Mouse (Mus musculus): Measurements from ENCODE around the gene Tubb4a. TPM values are rescaled to one million over a fixed set of nuclear protein-coding genes. Genes with fewer than 3 reads are reported as not detected.

Gene Tubb4a
- total and polyA plus RNA-seq, 3 experiments = 0.89 to 2.1 TPM; not detected in 1

DNA sequence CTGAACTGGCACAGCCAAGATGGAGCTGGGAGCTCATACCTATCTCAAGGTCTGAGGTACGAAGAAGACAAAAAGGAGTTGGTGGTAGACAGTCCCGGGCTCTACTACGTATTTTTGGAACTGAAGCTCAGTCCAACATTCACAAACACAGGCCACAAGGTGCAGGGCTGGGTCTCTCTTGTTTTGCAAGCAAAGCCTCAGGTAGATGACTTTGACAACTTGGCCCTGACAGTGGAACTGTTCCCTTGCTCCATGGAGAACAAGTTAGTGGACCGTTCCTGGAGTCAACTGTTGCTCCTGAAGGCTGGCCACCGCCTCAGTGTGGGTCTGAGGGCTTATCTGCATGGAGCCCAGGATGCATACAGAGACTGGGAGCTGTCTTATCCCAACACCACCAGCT lies 19.5 kb upstream of the Tubb4a start:
- TF ChIP-seq CHD1 (IDR thresholded peaks at IDR 0.05; ENCODE audit: low read depth, low read length) = peak; percentile 7; the same call in 1 of the 2 replicates
- no peak for TF ChIP-seq ZKSCAN1 (IDR thresholded peaks at IDR 0.05; ENCODE audit: borderline replicate concordance, low read depth, low read length)
- no peak for TF ChIP-seq CTCF (conservative IDR thresholded peaks at IDR 0.05 in 1 of 2, IDR thresholded peaks at IDR 0.05 in 1 of 2; ENCODE audit: low read depth in 2 of 2, low read length in 2 of 2)
- no peak for TF ChIP-seq RAD21 (IDR thresholded peaks at IDR 0.05; ENCODE audit: low read depth, low read length)
- TF ChIP-seq PAX5 (IDR thresholded peaks at IDR 0.05; ENCODE audit: low read length) = no peak
- TF ChIP-seq POLR2A (IDR thresholded peaks at IDR 0.05; ENCODE audit: low read depth, low read length) = peak; percentile 64; the same call in 1 of the 2 replicates
- no peak for TF ChIP-seq HCFC1 (IDR thresholded peaks at IDR 0.05; ENCODE audit: low read depth, low read length)
- DNase-seq (ENCODE audit: extremely low read depth) = no peak
- peak overlapping the region; percentile 61 to 89 (median 83) for H3K4me3 ChIP-seq (replicated peaks in 1 of 3; ENCODE audit: low read depth in 2 of 3, low read length in 2 of 3, poor library complexity in 1 of 3)
- dilution Hi-C loops (cut with MboI; ENCODE audit: extremely low pct_ligation_motif_present, extremely low pct_unique_long_range_greater_than_20kb, low sequenced_read_pairs) = no loop called here
- no peaks in the 10 kb centered on the region for H3K27me3 ChIP-seq (replicated peaks)
- H3K79me2 ChIP-seq (replicated peaks; ENCODE audit: control insufficient read depth, extremely low read depth, insufficient read depth, poor library complexity, severe bottlenecking) = peaks cover 40% of the 10 kb centered on the region
- peak overlapping the region; percentile 19; the same call in 1 of the 2 replicates for H3K4me2 ChIP-seq (ENCODE audit: insufficient read depth, low read depth, poor library complexity, severe bottlenecking)
- H3K9ac ChIP-seq (ENCODE audit: insufficient read depth, low read depth) = peak overlapping the region; percentile 99
- H3K27ac ChIP-seq (ENCODE audit: insufficient read depth, low read depth) = peak overlapping the region; percentile 94
- H3K9me3 ChIP-seq (replicated peaks; ENCODE audit: low read length) = no peaks in the 10 kb centered on the region
- H3K36me3 ChIP-seq (replicated peaks in 1 of 2; ENCODE audit: control insufficient read depth in 1 of 2, insufficient read depth in 1 of 2, low read length in 1 of 2) = peaks cover 22 to 28% of the 10 kb centered on the region in 2 experiments
- peaks cover 13 to 51% of the 10 kb centered on the region in 2 experiments for H3K4me1 ChIP-seq (ENCODE audit: control insufficient read depth in 1 of 2, insufficient read depth in 2 of 2)
- in situ Hi-C loops (cut with MboI; ENCODE audit: low pct_ligation_motif_present, low pct_unique_long_range_greater_than_20kb, low sequenced_read_pairs) = no loop called here

DNA sequence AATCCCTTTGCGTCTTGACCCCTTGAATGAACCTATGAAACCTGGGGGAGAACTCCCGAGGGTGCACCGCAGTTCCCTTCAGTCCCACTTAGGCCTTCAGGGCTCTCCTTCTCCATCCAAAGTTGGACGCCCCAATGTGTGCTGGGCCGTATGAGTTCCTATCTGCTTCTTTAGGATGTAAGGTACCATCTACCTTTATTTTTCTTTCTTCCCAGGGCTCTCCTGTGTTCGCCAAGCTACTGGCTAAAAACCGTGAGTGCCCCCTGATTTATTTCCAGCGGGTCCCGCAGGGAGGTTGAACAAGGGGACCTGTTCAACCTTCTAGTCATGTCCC lies 18.4 kb upstream of the Tubb4a start:
- Histone ChIP-seq H3K36me3 (replicated peaks in 1 of 2; ENCODE audit: control insufficient read depth in 1 of 2, insufficient read depth in 1 of 2, low read length in 1 of 2) (peaks cover 28 to 37% of the 10 kb centered on the region in 2 experiments), H3K4me3 (replicated peaks in 1 of 3; ENCODE audit: low read depth in 2 of 3, low read length in 2 of 3, poor library complexity in 1 of 3) (peak overlapping the region; percentile 61 to 89 (median 83)), H3K27me3 (replicated peaks) (no peaks in the 10 kb centered on the region), H3K9ac (ENCODE audit: insufficient read depth, low read depth) (peak overlapping the region; percentile 99), H3K79me2 (replicated peaks; ENCODE audit: control insufficient read depth, extremely low read depth, insufficient read depth, poor library complexity, severe bottlenecking) (peaks cover 40% of the 10 kb centered on the region), H3K27ac (ENCODE audit: insufficient read depth, low read depth) (peak overlapping the region; percentile 94), H3K4me1 (ENCODE audit: control insufficient read depth in 1 of 2, insufficient read depth in 2 of 2) (peaks cover 12 to 50% of the 10 kb centered on the region in 2 experiments), H3K9me3 (replicated peaks; ENCODE audit: low read length) (no peaks in the 10 kb centered on the region), H3K4me2 (ENCODE audit: insufficient read depth, low read depth, poor library complexity, severe bottlenecking) (no peak overlapping the region)
- no peak for DNase-seq (ENCODE audit: extremely low read depth)
- in situ Hi-C loops (cut with MboI; ENCODE audit: low pct_ligation_motif_present, low pct_unique_long_range_greater_than_20kb, low sequenced_read_pairs) = no loop called here
- dilution Hi-C loops (cut with MboI; ENCODE audit: extremely low pct_ligation_motif_present, extremely low pct_unique_long_range_greater_than_20kb, low sequenced_read_pairs) = no loop called here
- TF ChIP-seq EP300 (IDR thresholded peaks at IDR 0.05; ENCODE audit: low read length) (no peak), NELFE (IDR thresholded peaks at IDR 0.05; ENCODE audit: low read depth, low read length) (no peak; the same call in 1 of the 2 replicates), POLR2AphosphoS2 (IDR thresholded peaks at IDR 0.05; ENCODE audit: low read depth, low read length) (0 out of 2 replicates have a peak, but pooled peaks have one; percentile 19), BHLHE40 (IDR thresholded peaks at IDR 0.05; ENCODE audit: low read depth, low read length) (no peak), RCOR1 (conservative IDR thresholded peaks at IDR 0.05; ENCODE audit: low read depth, low read length) (no peak), UBTF (IDR thresholded peaks at IDR 0.05; ENCODE audit: low read depth, low read length) (0 out of 2 replicates have a peak, but pooled peaks have one; percentile 3), MYC (IDR thresholded peaks at IDR 0.05; ENCODE audit: low read depth, low read length) (no peak), CHD2 (IDR thresholded peaks at IDR 0.05; ENCODE audit: low read length) (no peak), E2F4 (IDR thresholded peaks at IDR 0.05; ENCODE audit: insufficient replicate concordance, low read depth, low read length) (no peak), HCFC1 (IDR thresholded peaks at IDR 0.05; ENCODE audit: low read depth, low read length) (no peak), ZC3H11A (IDR thresholded peaks at IDR 0.05; ENCODE audit: low read depth, low read length) (no peak), USF2 (conservative IDR thresholded peaks at IDR 0.05; ENCODE audit: low read depth, low read length) (no peak), PAX5 (IDR thresholded peaks at IDR 0.05; ENCODE audit: low read length) (no peak), ZNF384 (IDR thresholded peaks at IDR 0.05; ENCODE audit: low read depth, low read length) (no peak), NRF1 (IDR thresholded peaks at IDR 0.05; ENCODE audit: low read depth, low read length) (no peak), TCF12 (IDR thresholded peaks at IDR 0.05; ENCODE audit: low read depth, low read length) (peak; percentile 52; the same call in 1 of the 2 replicates), ELF1 (IDR thresholded peaks at IDR 0.05; ENCODE audit: low read depth, low read length) (no peak), IRF4 (IDR thresholded peaks at IDR 0.05; ENCODE audit: low read depth, low read length) (no peak), ZMIZ1 (IDR thresholded peaks at IDR 0.05; ENCODE audit: low read depth, low read length) (peak; percentile 10; the same call in 1 of the 2 replicates), MEF2A (IDR thresholded peaks at IDR 0.05; ENCODE audit: borderline replicate concordance, low read depth, low read length) (no peak), MXI1 (IDR thresholded peaks at IDR 0.05; ENCODE audit: low read depth, low read length) (no peak), JUND (conservative IDR thresholded peaks at IDR 0.05; ENCODE audit: low read depth, low read length) (no peak), MAX (IDR thresholded peaks at IDR 0.05; ENCODE audit: low read length) (no peak), RAD21 (IDR thresholded peaks at IDR 0.05; ENCODE audit: low read depth, low read length) (no peak), TBP (conservative IDR thresholded peaks at IDR 0.05; ENCODE audit: low read depth, low read length) (0 out of 2 replicates have a peak, but pooled peaks have one; percentile 15), CTCF (conservative IDR thresholded peaks at IDR 0.05 in 1 of 2, IDR thresholded peaks at IDR 0.05 in 1 of 2; ENCODE audit: low read depth in 2 of 2, low read length in 2 of 2) (no peak), POLR2A (IDR thresholded peaks at IDR 0.05; ENCODE audit: low read depth, low read length) (peak; percentile 3; the same call in 1 of the 2 replicates), ETS1 (conservative IDR thresholded peaks at IDR 0.05; ENCODE audit: low read depth, low read length) (0 out of 2 replicates have a peak, but pooled peaks have one; percentile 5), GABPA (IDR thresholded peaks at IDR 0.05; ENCODE audit: insufficient replicate concordance, low read depth, low read length) (no peak), SIN3A (IDR thresholded peaks at IDR 0.05; ENCODE audit: low read length) (peak; percentile 55; the same call in 1 of the 2 replicates)

All from CH12.LX (cell line).